Mouse (Mus musculus) stomach, postnatal 0 days (tissue): ENCODE measurements around the gene Klhl35.

Experiments used
- CTCF ChIP-seq: IDR thresholded peaks from 2 replicates; pipeline ENCODE4 v1.5.1; 2016; ENCODE audit warnings: antibody characterized with exemption, low read depth, mild to moderate bottlenecking, moderate library complexity
- EP300 ChIP-seq: optimal IDR thresholded peaks from 2 replicates; pipeline ENCODE3; 2016; ENCODE audit warnings: antibody characterized with exemption

- TF ChIP-seq CTCF (no peak), EP300 (no peak)
These were observed at the start of gene Klhl35 for GRCm38 (mm10) chr7:99465811-99466210.
